Mouse (Mus musculus): ENCODE data around the gene Gm45021.
"Not testable (repeated sequence)": the region's sequence is repeated elsewhere in the genome, so short reads cannot be mapped to it uniquely, and the experiment has no call there.

The Gm45021 gene

GRCm38 (mm10) chr6:48613464-48613863, 24.1 kb downstream of the Gm45021 start:
- DNase-seq (ENCODE audit: low spot score), result no peak

GRCm38 (mm10) chr6:48614756-48615155, 25.3 kb downstream of the Gm45021 start:
- DNase-seq (ENCODE audit: low spot score), result no peak

GRCm38 (mm10) chr6:48620031-48620430, 30.6 kb downstream of the Gm45021 start:
- DNase-seq (ENCODE audit: low spot score), result no peak

GRCm38 (mm10) chr6:48622186-48622843, 32.9 kb downstream of the Gm45021 start:
- not testable (repeated sequence) for DNase-seq (ENCODE audit: low spot score)

GRCm38 (mm10) chr6:48623460-48623859, 34.0 kb downstream of the Gm45021 start:
- DNase-seq (ENCODE audit: low spot score), result no peak

GRCm38 (mm10) chr6:48626464-48626863, 37.1 kb downstream of the Gm45021 start, which contains the start of gene AI854703:
TSS of gene AI854703 (plus strand) at chr6:48626764.
- DNase-seq (ENCODE audit: low spot score), result no peak

- DNase-seq (ENCODE audit: low spot score), result peak; percentile 78
These were observed 37.6 kb downstream of the Gm45021 start for GRCm38 (mm10) chr6:48626984-48627383.

GRCm38 (mm10) chr6:48627511-48627924, 38.1 kb downstream of the Gm45021 start:
- no peak for DNase-seq (ENCODE audit: low spot score)

GRCm38 (mm10) chr6:48628377-48628776, 39.0 kb downstream of the Gm45021 start:
- DNase-seq (ENCODE audit: low spot score), result no peak

GRCm38 (mm10) chr6:48628808-48629660, 39.6 kb downstream of the Gm45021 start:
- peak; percentile 65 for DNase-seq (ENCODE audit: low spot score)

GRCm38 (mm10) chr6:48629661-48630034, 40.2 kb downstream of the Gm45021 start:
- no peak for DNase-seq (ENCODE audit: low spot score)

GRCm38 (mm10) chr6:48630831-48631230, 41.4 kb downstream of the Gm45021 start:
- DNase-seq (ENCODE audit: low spot score), result no peak

GRCm38 (mm10) chr6:48635105-48635504, 45.7 kb downstream of the Gm45021 start:
- DNase-seq (ENCODE audit: low spot score), result no peak

- DNase-seq (ENCODE audit: low spot score), result peak; percentile 73
These were observed 47.1 kb downstream of the Gm45021 start for GRCm38 (mm10) chr6:48636515-48636914.

- no peak for DNase-seq (ENCODE audit: low spot score)
These were observed 48.5 kb downstream of the Gm45021 start for GRCm38 (mm10) chr6:48637811-48638500.

- no peak for DNase-seq (ENCODE audit: low spot score)
These were observed 49.1 kb downstream of the Gm45021 start for GRCm38 (mm10) chr6:48638553-48638952.

GRCm38 (mm10) chr6:48641391-48641790, 52.0 kb downstream of the Gm45021 start:
- DNase-seq (ENCODE audit: low spot score), result no peak

GRCm38 (mm10) chr6:48642764-48643292, 53.4 kb downstream of the Gm45021 start:
- peak; percentile 91 for DNase-seq (ENCODE audit: low spot score)

- peak; percentile 82 for DNase-seq (ENCODE audit: low spot score)
These were observed 56.4 kb downstream of the Gm45021 start for GRCm38 (mm10) chr6:48645660-48646308.

- DNase-seq (ENCODE audit: low spot score), result no peak
These were observed 56.9 kb downstream of the Gm45021 start for GRCm38 (mm10) chr6:48646309-48646690.

- peak; percentile 51 for DNase-seq (ENCODE audit: low spot score)
These were observed 57.6 kb downstream of the Gm45021 start, which contains the start of gene Gimap8 for GRCm38 (mm10) chr6:48646995-48647394. TSS of gene Gimap8 (plus strand) at chr6:48647234.

- no peak for DNase-seq (ENCODE audit: low spot score)
These were observed 58.2 kb downstream of the Gm45021 start for GRCm38 (mm10) chr6:48647611-48648010.

All from retina, embryonic 14.5 days (tissue).